Mouse (Mus musculus) lung, postnatal 0 days (tissue): ENCODE measurements at regions not wholly inside any gene's neighbourhood (a gene's known extent, or its start where the extent isn't known, plus 50 kb on each side); places are given as distances from the start of the nearest gene placed in this dataset.
A peak's percentile ranks its signal among the peaks of the same experiment; 100 is the strongest.

Experiments used
- CTCF ChIP-seq: IDR thresholded peaks from 2 replicates; pipeline ENCODE4 v1.5.1; 2016; ENCODE audit warnings: antibody characterized with exemption, mild to moderate bottlenecking
- EP300 ChIP-seq: IDR thresholded peaks from 2 replicates; pipeline ENCODE4 v1.6.1; 2016; ENCODE audit warnings: antibody characterized with exemption, mild to moderate bottlenecking, control low read depth

DNA sequence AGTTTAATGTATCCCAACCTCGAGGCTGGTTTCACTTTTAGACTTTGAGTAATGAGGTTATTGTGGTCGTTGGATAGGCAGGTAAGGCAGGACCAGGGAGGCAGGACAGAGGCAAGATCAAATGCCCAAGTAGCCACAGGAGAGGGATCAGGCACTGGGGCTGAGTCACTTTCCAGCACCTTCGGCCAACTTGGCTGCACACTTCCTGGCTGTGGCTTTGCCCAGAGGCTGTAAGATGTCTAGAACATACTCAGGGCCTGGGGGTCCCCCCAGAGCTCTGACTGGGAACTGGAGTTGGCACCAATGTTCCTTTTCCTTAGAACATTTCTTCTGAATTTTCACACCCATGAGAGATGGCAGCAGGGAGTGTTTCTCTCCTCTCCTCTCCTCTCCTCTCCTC lies 71.7 kb upstream of the Rxra start:
- 0 out of 2 replicates have a peak, but pooled peaks have one; percentile 12 for TF ChIP-seq CTCF
- no peak for TF ChIP-seq EP300
